Mouse (Mus musculus) 3T3-L1 (cell line): Measurements from ENCODE around the gene Phactr4.

Source experiments
- DNase-seq: peaks from one replicate; pipeline ENCODE4 v3.0.0-alpha.2; 2015; ENCODE audit warnings: low read depth, low spot score

The Phactr4 gene

GRCm38 (mm10) chr4:132338943-132339342 is 83.3 kb downstream of the Phactr4 start:
- DNase-seq, result no peak

- DNase-seq, result no peak
Observed at GRCm38 (mm10) chr4:132332880-132333279, 89.4 kb downstream of the Phactr4 start.

GRCm38 (mm10) chr4:132331960-132332359 is 90.3 kb downstream of the Phactr4 start:
- DNase-seq, result no peak

GRCm38 (mm10) chr4:132329835-132330354 is 92.4 kb downstream of the Phactr4 start:
- peak; percentile 21 for DNase-seq

- DNase-seq, result peak; percentile 90
Observed at GRCm38 (mm10) chr4:132329115-132329834, 93.0 kb downstream of the Phactr4 start, which contains the start of gene Trnau1ap. Trnau1ap (minus strand) TSS chr4:132329538.

GRCm38 (mm10) chr4:132328391-132328982 is 93.8 kb downstream of the Phactr4 start:
- peak; percentile 12 for DNase-seq

GRCm38 (mm10) chr4:132326481-132326880 is 95.8 kb downstream of the Phactr4 start:
- no peak for DNase-seq

GRCm38 (mm10) chr4:132315711-132316110 is 106.6 kb downstream of the Phactr4 start:
- DNase-seq, result no peak

- no peak for DNase-seq
Observed at GRCm38 (mm10) chr4:132312627-132313026, 109.7 kb downstream of the Phactr4 start.

GRCm38 (mm10) chr4:132311801-132312200 is 110.5 kb downstream of the Phactr4 start:
- DNase-seq, result peak; percentile 32

GRCm38 (mm10) chr4:132311209-132311608 is 111.1 kb downstream of the Phactr4 start:
- peak; percentile 33 for DNase-seq

GRCm38 (mm10) chr4:132309849-132310472 is 112.3 kb downstream of the Phactr4 start:
- peak; percentile 70 for DNase-seq

- no peak for DNase-seq
Observed at GRCm38 (mm10) chr4:132309140-132309848, 113.0 kb downstream of the Phactr4 start.

- peak; percentile 94 for DNase-seq
Observed at GRCm38 (mm10) chr4:132308437-132309139, 113.7 kb downstream of the Phactr4 start.

- DNase-seq, result no peak
Observed at GRCm38 (mm10) chr4:132306004-132306403, 116.3 kb downstream of the Phactr4 start.
